Mouse (Mus musculus) right cerebral cortex, postnatal 10 days (tissue): ENCODE data around the gene Gm15097.
"Not testable (repeated sequence)": the region's sequence is repeated elsewhere in the genome, so short reads cannot be mapped to it uniquely, and the experiment has no call there.

Experiments used
- DNase-seq, 2 experiments: peaks; one replicate each; pipeline ENCODE4 v3.0.0; 2021; ENCODE audit warnings: low spot score in 2 of 2

Gm15097 gene

DNA sequence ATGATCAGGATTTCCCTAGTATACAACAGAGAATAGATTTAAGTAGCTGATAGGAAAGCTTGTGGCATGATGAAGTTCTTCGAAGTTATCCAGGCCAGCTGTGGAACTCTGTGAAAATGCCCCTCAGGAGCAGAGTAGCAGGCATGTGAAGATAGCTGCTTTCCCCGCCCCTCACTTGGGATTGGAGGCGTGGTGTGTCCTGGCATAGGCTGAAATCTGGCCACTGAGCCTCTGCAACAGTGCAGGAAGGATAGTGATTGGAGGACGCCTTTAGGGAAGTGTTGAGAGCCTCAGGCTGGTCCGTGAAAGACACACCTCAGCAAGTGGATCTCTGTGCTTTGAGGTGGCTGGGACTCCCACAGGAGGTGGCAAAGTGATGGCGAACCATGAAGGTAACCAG, at the start of gene Gm15097:
TSS of gene Gm15097 (plus strand) at position 301 of the 400 bp plus-strand sequence.
- DNase-seq, result not testable (repeated sequence)

DNA sequence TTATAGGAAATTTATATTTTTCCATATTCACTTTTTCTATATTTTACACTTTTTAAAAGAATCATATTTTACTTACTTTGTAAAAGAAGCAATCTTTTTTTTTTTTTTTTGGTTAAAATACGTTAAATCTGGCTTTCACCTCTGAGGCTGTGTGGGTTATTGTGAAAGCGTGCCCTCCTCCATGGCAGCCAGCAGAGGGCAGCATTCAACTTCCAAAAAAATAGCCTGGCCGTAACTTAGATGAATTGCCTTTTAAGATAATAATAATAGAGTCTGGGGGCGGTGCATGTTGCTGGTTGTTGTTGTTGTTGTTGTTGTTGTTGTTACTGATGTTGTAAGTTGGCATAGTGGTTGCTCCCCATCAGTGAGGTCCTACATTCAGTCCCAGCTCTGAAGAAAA, 21.4 kb upstream of the Gm15097 start:
- peak in 1 of 2 experiments; percentile 24 for DNase-seq

DNA sequence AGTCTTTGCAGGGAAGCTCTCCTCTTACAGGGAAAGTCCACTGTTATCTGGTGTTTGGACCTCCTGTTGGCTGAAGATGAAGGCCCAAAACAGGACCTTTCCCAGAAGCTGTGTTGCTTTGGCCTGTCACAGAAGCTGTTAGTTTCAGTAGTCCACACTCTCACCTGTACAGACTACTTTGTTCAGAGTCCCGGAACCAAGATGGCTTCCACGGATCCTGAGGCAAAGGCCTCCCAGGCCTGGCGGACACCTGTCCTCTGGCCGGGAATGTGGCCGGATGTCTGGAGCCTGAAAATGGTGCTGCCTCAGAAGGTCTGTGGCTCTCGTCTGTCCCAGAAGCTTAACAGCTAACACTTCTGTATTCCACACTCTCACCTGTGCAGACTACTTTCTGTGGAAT, 26.9 kb downstream of the Gm15097 start:
- DNase-seq, result not testable (repeated sequence)
